Mouse (Mus musculus) right cerebral cortex, postnatal 36 days (tissue): ENCODE results near the gene Abca4.

Experiments
- DNase-seq, 2 experiments: peaks; one replicate each; pipeline ENCODE4 v3.0.0; 2022; ENCODE audit warnings: low spot score in 2 of 2, mixed read lengths in 1 of 2

Gene Abca4

GRCm38 (mm10) chr3:122109461-122109860 lies 65.2 kb downstream of the Abca4 start:
- DNase-seq = no peak

GRCm38 (mm10) chr3:122111141-122111981 lies 67.1 kb downstream of the Abca4 start:
- no peak for DNase-seq

GRCm38 (mm10) chr3:122118651-122119214 lies 74.5 kb downstream of the Abca4 start:
- no peak for DNase-seq

- DNase-seq = no peak
These were observed 75.5 kb downstream of the Abca4 start for GRCm38 (mm10) chr3:122119733-122120132.

DNA sequence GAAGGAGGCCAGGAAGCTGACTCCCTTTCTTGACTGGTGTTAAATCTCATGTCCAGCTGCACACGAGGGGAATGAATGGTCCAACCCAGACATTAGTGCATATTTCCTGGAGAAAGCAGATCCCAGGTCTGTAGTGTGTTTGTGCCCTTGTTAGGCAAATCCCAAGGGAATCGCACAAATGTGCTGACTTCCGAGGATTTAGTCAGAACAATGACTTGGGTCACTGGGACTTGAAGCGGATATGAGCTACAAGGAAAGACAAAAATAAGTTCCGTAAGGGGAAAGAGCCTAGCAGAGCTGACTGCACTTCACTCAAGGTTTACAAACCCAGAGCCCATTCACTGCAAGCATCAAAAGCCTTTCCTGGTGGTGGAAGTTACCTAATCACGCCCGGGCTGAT lies 76.0 kb downstream of the Abca4 start:
- no peak for DNase-seq

DNA sequence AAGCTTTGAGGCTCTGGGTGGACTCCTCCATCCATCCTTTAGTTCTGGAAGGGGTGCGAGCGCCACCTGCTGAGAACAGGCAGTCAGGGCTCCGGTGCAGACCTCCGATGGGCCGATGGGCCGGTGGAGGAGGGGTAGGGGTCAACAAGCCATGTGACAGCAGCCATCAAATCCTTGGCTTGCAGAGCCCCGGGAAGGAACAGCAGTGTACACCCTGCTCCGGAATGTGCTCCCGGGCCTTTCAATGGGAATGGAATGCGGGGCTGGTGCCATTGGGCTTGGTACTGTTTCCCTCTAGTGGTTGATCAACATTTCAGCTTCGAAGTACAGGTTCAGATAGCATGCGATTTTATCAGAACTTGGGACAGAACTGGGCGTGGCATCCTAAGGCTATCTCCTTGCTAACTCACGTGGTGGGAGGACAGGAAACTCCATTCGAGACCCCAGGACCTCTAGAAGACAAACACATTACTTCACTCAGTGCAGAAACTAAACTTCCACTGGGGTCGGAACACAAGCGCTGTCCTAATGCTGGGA lies 78.0 kb downstream of the Abca4 start:
- peak; percentile 72 to 76 for DNase-seq

GRCm38 (mm10) chr3:122122838-122123237 lies 78.6 kb downstream of the Abca4 start:
- no peak for DNase-seq

- no peak for DNase-seq
These were observed 84.8 kb downstream of the Abca4 start for GRCm38 (mm10) chr3:122128999-122129493.

- no peak for DNase-seq
These were observed 86.5 kb downstream of the Abca4 start for GRCm38 (mm10) chr3:122130771-122131170.

- DNase-seq = no peak
These were observed 87.4 kb downstream of the Abca4 start for GRCm38 (mm10) chr3:122131633-122132032.

DNA sequence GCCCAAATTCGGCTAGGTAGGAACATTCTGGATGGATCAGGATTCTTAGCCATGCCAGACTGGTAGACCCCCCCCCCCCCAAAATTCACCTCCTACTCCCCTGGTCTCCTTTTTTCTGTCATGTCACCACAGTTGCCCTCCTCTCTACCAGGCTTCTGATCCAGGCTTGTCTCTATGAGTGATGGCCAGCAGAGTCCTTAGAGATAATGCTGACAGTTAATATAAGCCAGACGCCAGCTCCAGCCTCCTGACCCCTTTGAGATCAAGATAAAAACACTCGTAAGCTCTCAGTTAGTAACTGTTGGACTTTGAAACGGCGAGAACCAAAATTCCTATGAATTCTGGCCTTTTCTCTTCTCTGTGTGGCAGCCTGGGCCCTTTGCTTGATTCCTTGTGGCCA lies 89.0 kb downstream of the Abca4 start:
- DNase-seq = no peak

DNA sequence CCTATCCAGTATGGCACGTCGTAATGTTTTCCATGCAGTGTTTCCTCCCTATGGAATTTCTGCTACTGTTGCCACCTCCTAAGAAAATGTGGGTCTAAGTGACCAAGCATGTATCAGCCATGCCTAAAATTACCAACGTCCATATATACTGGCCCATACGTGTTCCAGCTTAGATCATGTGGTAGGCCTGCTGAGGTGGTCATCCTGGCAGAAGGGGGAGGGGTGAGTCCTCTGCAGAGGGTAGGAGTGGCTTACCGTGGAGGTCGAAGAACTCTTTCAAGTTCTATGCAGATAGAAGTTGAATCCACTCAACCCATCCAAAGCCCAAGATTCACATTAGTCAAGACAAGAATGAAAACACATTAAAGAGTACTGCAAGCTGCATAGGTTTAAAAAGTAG lies 89.6 kb downstream of the Abca4 start:
- no peak for DNase-seq

DNA sequence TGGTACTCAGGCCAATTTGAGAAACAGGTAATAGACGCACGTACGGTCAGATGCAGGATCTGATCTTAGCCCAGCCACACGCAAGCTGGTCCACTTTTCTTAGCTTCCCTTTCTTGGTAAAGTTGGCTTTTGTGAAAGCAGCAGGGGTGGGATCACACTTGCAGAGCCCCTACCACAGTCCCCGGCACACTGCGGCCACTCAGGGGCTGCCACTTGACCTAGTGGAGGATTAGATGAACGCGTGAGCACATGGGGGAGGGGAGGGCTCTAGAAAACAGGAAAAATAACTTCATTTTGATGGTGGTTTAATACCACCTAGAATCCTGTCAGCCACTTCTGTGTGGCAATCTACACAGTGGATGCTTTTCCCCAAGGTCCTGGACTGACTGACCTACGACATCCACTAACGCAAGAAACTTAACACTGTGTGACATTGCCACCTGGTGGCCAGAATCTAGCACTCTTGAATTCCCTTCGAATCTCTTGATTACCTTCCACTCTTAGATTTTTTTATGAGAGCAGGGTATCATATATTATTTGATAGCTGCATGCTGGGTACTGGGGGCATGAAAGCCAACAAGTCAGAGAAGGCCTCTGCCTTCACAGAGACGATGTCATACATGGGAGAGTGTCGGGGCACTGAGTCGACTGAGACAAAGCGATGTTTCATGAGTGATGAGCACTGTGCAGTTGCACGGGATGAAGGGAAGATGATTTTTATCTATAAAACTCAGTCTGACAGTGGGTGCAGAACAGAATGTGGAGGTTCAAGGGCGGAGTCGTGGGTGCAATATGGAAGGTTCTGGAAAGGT lies 96.6 kb downstream of the Abca4 start:
- DNase-seq = no peak

GRCm38 (mm10) chr3:122142256-122142922 lies 98.1 kb downstream of the Abca4 start:
- DNase-seq = no peak

DNA sequence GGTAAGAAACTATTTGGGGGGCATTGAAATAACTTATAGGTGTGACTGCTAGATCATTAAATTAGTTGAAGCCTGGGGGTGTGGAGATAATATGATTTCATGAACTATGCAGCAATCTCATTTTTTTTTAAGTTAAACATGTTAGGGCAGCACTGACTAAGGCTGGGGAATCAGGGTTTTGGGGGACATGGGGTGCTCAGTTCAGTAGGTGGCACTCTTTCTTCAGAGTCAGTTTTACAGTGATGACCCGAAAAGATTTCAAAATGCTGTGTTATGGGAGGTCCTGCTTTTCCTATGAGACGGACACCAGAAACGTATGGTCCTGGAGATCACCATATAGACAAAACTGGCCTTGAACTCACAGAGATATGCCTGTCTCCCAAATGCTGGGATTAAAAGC lies 99.2 kb downstream of the Abca4 start:
- no peak for DNase-seq

DNA sequence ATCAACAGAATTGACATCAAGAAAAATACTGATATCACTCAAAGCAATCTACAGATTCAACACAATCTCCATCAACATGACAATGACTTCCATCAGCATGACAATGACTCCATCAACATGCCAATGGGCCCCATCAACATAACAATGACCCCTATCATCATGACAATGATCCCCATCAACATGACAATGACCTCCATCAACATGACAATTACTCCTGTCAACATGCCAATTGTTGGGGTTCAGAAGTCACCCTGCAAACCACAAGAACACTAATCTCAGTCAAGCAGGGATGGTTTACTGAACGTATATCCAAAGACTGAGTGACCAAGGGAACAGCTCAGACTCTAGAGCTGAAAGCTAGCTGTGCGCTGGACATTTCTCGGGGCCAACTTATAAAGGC lies 101.2 kb downstream of the Abca4 start:
- no peak for DNase-seq

DNA sequence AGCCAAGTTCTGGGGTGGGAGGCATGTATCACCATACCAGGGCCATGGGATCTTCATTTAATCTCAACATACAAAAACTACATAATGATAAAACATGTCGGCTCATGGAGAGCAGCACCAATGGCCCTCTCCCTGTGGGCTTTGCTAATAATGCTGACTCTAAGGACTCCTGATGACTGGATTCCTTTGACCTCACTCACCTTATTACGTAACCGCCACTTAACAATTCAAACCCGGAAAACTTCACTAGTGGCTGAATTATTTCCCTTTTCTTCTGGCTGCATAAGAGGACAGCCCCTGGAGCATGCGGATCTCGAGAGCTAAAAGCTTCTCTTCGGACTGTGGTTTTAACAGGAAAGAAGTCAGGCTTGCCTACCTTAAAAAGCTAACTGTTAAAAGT lies 106.6 kb downstream of the Abca4 start:
- DNase-seq = no peak

DNA sequence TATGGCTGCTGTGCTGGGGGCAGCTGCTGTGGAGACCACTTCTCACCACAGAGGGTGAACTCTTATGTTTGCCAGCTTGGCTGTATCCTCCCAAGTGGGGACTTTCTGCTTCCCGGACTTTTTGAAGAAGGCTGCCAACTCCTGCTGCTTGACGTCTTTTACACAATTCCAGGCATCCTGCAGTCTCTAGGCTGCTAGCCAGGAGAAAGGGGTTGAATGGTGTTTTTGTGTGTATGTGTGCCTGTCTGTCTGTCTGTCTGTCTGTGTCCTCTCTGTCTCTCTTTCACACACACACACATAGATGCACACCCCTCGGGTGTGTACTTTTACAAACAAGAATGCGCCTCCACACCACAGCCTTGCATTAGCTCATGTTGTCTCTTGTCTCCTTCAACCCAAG lies 108.2 kb downstream of the Abca4 start:
- no peak for DNase-seq

- DNase-seq = no peak
These were observed 109.8 kb downstream of the Abca4 start for GRCm38 (mm10) chr3:122154080-122154479.

- DNase-seq = no peak
These were observed 115.2 kb downstream of the Abca4 start for GRCm38 (mm10) chr3:122159447-122159846.

DNA sequence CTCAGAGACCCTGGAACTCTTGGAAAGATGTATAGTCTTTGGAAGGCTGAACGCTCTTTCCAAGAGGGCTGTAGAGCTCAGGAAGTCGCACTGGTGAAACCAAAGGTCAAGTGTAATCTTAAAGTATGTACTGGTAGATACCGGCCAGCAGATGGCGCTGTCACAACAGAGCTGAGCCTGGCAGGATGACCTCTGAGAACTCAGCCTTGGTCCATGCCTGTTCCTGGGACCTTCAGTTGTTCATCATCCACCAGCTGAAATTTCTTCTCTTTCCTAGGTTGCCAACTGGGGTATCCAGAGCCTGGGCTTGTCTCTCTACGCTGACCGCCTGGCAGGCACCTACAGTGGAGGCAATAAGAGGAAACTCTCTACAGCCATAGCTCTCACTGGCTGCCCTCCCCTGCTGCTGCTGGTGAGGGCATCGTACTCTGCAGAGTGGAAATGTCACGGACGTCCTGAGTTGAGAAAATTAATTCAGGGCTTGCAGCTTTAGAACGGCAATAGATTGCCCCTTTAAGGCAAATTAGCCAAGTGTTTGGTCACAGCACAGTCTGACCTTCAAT lies 125.5 kb downstream of the Abca4 start:
- no peak for DNase-seq
